Mouse (Mus musculus) kidney, adult 2 months (tissue): ENCODE results near the gene Exosc2.

Experiments
- CTCF ChIP-seq: fragments of 200-500 bp; conservative IDR thresholded peaks from 2 replicates; pipeline ENCODE4 v1.5.1; 2011; ENCODE audit warnings: low read depth, mild to moderate bottlenecking, control low read depth, low read length, moderate library complexity, mixed read lengths; ENCODE audit not compliant: insufficient read depth, insufficient read length
- POLR2A ChIP-seq: fragments of 200-500 bp; IDR thresholded peaks from one replicate; pipeline ENCODE4 v1.6.1; 2011; ENCODE audit warnings: low read depth, low read length, control low read depth

- TF ChIP-seq CTCF (peak; percentile 51), POLR2A (no peak)
Measured at GRCm38 (mm10) chr2:31654854-31655559, 15.5 kb upstream of the Exosc2 start.
